Mouse (Mus musculus): ENCODE measurements around the gene Ppp6r2. TPM values are rescaled to one million over a fixed set of nuclear protein-coding genes. Genes with fewer than 3 reads are reported as not detected.

The Ppp6r2 gene
- polyA plus RNA-seq, 2 experiments from 2014 or later, result 20.8 to 25.1 TPM

DNA sequence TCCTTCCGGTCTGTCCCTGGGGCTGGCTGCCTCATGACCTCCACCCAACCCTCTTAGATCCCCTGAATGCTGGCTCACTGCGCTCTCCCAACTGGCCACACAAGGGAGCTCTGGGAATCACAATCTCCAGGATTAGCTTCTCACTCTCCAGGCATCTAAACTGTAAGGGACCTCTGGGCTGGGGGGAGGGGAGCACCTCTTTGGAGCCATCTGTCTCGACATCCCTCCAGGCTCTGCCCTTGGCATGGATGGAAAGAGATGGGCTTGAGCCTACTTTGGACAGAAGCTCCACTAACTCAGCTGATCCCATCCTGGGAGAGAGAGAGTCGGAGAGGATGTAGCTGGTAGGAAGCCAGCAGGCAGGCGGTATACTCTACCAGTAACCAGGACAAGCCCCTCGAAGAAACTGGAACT, 29.0 kb upstream of the Ppp6r2 start:
- no peak for ATAC-seq

DNA sequence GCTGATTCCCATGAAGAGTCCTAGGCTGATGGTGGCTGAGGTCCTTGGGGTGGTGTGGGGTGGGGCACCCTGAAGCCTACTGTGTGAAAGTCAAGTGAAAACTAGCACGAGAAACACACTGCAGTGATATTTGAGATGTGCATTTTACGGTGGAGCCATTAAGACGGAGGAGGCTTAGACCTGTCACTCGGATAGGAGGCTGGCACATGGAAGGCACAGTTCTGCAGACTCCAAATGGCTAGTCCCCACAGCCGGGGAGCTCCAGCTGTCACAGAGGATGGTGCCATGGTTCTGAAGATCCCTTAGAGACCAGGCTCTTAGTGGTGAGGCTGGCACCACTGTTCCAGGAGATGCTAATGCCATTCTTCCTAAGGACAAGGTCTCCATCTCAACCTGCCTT, 28.5 kb upstream of the Ppp6r2 start:
- ATAC-seq, result no peak

DNA sequence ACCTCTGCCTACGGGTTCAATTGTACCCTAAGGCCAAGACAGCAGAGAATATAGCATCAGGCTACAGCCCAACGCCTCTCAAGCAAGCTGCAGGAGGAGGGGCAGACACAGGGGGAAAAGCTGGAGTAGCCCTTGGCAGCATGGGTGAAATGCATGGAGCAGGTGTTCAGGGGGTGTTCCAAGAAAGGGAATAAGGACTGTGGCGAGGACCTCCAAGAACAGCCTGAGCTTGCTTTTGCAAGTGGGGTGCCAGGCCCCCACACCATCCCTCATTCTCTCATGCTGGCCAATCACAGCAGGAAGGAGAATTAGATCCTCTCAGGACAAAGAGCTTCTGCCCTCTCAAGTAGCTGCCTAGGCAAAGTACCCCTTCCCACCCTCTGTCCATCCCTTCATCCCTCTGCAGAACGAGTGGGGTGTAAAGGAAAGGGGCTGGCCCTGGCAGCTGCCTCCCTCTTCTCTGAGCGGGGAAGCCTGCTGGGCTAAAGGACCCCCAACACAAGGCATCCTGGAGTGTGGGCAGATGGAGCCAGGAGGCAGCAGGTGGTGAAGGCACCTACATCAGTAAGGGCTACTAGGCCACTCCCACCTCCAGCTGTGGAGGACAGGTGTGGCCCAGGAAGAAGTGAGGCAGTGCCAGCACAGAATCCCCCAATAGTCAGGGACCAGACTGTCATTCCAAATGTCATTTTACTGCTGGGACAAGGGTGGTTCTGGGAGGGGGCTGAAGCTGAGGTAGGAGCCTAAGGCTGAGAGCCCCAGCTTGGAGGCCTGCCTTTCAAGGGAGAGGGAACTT, 27.0 kb upstream of the Ppp6r2 start:
- no peak for ATAC-seq

DNA sequence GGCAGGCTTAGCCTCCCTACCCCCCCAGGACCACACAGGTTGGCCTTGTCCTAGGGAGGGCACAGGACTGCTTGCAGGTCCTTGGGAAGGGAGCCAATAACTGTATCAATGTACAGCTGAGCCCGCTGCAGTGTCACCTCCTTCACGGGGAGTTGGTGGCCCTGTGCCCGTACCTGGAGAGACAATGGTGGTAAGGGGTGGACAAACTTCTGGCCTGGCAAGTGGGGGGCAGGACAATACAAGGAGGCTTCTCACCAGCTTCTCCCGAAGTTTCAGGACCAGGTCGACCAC, 26.5 kb upstream of the Ppp6r2 start:
- ATAC-seq, result no peak

DNA sequence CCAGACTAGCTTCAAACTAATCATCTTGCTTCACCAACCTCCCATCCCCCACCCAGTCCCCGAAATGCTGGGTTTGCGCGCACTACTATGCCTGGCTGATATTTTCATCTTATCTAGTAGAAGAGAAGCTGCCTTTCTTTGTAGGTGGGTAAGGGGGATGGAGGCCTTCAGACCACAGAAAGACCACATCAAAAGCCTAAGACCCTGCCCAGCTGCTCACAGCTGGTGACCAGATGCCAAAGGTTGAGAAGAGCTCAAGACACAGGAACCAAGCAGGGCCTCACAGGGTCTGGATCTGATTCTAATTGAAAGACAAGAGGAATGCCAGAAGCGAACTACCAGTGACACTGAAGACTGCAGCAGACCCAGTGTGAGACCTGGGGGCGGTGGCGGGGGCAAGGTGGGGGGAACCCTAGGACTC, 16.1 kb upstream of the Ppp6r2 start:
- no peak for ATAC-seq

DNA sequence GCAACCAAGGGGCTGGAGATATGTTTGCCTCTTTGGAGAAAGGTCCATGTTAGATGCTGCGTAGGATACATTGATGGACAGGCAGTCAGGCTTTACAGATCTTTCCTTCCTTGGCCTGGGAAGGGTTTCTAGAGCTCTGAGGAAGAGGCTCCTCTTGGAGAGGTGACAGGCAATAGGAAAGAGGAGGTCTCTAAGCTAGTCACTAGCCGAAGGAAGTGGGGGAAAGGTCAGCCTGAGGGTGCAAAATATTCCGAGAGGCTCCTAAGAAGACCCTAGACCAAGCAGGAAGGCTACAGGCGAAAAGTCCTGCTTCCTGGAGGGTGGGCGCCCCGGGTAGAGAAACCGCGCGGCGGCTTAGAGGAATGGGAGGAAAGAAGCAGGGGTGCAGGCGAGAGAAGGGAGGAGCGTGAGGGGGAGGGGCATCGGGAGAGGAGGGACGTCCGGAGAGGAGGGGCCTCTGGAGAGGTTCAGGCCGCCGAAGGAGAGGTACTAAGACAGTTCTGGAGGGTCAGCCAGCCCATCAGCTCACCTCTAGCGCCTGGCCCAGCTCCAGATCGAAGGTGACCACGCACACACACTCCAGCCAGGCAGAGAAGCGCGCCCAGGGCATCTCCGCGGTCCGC, 15.6 kb upstream of the Ppp6r2 start:
- ATAC-seq, result peak; percentile 76

DNA sequence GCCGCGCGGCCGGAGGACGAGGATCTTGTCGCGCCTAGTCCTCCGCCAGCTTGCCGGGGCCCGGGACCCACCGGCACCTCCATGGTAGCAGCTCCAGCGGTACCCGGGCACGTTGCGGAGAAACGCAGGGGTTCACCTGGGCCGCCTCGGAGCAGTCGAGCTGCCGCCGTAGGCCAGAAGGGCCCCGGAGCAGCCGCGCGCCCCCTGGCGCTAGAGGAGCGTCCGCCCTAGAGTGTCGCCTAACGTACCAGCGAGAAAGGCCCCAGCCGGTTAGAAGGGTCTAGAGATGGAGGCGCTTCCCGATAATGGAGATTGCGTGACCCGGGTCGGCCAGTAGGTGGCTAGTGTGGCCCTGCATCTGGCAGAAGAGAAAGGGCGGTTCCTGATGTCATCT, 15.0 kb upstream of the Ppp6r2 start, which contains the start of gene Dennd6b:
Gene Dennd6b (minus strand): TSS at position 184 of the 394 bp plus-strand sequence.
- peak; percentile 96 for ATAC-seq

DNA sequence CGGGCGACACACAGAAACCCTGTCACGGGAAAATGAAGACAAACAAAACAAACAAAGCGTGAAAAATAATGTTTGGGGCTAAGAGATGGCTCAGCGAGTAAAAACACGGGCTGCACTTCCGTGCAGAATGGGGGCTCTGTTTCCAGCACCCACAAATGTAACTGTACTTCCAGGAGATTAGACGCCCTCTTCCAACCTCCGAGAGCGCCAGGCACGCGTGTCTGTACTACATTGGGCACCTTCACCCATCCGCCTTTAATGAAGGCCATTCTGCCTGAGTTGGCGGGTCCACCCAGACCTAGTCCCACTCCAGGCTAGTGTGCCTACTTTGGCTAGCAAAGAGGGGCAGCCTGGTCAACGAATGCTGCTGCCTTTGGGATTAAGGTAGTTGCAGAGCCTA, 14.3 kb upstream of the Ppp6r2 start:
- ATAC-seq, result no peak

DNA sequence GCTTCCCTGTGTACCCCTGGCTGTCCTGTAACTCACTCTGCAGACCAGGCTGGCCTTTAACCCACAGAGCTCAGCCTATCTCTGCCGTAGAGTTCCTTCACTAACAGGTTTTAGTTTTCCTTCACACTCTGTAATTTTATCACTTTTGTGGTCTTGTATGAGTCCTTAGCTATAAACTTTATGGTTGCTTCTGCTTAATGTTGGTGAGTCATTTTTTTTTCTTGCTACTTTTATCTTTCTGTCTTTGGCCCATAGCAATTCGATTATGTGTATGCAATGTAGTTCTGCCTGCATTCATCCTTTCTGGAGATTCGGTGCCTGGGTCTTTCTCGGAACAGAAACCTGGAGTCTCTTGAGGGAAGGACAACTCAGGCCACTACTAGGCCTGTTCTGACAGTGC, 3.9 kb upstream of the Ppp6r2 start:
- no peak for ATAC-seq

DNA sequence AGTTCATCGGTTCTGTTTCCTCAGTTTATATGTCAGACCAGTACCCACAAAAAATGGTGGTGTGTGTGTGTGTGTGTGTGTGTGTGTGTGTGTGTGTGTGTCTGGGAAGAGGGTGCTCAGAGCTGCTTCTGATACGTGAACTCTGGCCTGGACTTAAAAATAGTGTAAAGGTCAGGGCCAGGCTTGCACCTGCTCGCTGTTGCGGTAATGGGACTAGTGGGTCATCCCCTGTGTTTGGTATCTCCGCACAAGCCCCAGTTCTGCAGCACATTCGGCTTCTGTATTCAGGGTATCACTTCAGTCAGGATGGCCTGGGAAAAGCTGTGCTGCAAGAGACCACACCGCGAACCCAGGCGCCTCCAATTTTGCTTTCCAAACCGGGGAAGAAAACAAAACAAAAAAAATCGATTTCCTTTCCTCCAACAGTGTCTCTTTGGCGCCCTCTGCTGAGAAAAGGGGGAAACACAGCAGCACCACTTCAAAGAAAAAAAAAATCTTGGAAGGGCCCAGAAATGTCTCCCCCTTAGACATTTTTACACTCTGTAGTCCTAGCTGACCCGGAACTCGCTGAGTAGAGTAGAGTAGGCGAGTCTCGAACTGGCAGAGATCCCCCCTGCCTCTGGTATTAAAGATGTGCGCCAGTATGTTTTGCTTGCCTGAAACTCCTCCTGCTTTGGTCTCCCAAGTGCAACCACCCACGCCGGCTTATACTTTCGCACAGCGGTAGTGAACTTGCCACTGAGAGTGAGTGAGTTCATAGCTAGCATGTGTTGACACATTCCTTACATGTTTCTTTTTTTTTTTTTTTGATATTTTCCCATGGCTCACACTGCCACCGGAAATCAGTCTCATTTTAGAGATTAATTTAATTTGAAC, 1.2 kb upstream of the Ppp6r2 start:
- peak; percentile 46 for ATAC-seq

DNA sequence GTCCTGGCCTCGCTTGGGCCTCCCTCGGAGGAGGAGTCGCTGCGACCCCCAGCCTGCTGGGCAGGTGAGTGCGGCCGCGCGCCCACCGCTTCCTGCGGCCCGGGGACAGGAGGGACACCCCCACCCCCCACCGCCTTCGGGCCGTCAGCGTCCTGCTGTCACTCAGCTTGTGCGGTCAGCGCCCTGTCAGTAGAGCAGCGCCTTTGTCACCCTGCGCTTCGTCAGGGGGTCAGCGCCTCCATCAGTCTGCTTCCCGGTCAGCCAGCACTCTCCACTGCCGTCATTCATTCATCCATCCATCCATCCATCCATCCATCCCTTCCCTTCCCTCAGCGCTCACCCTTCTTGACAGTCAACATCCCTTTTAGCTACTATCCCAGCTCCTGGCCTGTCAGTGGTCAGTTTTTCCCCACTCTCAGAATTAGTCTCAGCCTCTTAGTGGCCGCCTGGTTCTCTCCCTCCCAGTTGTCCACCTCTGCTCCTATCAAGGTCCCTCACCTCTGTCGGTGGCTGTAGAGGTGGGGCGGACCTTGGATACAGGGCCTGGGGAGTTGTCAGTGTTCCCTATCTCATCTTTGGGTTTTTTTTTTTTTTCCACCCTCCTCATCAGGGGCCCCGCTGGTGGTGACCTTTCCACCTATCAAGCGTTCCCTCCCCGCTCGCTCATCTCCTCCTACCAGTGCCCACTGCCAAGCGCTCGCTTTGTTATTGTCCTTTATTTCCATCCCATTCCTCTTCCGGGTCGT, 536 bp downstream of the Ppp6r2 start:
- ATAC-seq, result no peak

DNA sequence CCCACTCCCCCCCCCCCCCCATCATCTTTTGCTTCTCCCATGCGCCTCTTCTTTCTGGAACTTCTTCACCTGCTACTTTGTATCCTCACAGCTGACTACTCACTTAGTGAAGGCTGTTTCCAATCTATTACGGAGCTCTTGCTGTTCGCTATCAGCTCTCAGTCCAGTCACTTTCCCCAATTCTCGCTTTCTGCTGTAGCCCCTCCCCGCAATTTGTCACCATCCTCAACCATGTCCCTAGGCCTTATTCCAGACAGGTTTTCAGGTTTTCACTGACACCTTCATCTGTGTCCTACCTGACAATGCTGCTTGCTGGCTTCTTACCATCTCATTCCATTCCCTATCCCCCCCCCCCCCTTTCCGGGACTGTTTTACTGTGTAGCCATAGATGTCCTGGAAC, 1.1 kb downstream of the Ppp6r2 start:
- no peak for ATAC-seq

DNA sequence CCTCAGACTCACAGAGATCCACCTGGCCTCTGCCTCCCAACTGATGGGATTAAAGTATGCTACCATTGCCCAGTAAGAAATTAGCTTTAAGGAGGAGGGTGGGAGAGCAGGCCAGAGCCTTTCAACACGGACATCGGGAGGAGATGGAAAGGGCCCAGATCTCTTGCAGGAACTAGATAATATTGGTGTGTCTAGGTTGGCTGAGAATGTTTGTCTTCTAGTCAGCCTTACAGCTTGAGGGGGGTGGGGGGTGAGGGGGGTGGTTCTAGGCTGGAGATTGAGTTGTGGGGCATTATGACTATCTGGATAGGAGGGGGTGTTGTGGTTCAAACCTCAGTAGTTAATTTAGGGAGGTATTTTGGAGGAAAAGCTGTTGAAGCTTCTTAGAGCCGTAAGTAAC, 2.2 kb downstream of the Ppp6r2 start:
- no peak for ATAC-seq

DNA sequence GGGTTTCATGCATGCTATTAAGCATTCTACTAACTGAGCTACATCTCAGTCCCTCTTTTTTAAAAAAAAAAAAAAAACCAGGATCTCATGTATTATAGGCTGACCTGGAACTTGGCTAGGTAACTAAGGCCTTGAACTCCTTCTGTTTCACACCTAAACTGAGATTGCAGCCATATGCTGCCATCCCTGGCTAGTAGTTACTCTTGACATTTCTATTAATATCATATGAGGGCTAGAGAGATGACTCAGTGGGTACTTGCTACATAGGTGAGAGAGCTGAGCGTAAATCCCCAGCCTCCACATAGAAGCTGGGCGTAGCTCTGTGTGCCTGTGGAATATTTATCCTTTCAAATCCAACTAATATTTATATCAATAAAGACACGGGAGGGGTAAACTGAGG, 3.6 kb downstream of the Ppp6r2 start:
- ATAC-seq, result no peak

DNA sequence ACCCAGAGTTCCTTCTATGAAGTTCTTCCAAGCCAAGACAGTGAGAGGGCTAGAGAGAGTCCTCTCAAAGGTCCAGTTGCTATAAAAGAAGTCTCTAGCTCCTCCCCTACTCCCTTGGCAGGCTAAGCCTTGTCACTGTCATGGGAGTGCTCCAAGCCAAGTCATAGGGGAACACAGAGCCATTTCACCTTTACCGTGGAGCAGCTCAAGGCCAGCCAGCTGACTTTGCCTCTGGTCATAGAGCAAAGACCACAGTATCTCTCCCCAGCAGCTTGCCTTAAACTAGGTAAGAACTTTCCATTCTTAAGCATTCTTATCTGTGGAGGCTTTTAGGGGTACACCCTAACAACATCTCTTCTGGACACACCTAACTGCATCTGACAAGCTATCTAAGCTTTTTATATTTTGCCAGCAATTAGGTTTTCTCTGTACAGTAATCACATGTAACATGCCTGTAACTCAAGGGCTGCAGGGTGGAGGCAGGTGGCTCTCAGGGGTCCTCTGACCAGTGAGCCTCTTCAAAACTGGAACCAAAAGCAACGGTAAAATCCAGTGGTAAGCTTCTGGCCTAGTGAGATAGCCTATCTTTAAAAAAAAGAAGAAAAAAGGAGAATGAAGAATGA, 4.4 kb downstream of the Ppp6r2 start:
- no peak for ATAC-seq

DNA sequence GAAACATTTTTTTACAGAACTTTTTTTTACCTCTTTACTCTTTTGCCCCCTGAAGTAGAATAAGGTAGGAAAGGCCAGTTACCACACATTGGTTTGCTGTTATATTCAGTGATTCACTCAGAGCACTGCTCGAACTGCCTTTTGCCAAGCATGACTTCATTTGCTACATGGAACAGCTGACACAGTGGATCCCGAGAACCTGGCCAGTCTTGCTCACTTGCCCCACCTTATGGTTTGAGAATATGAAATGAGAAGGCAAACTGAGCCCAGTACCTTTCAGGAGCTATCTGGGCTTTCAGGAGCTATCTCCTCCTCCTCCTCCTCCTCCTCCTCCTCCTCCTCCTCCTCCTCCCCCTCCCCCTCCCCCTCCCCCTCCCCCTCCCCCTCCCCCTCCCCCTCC, 22.2 kb downstream of the Ppp6r2 start:
- ATAC-seq, result no peak

DNA sequence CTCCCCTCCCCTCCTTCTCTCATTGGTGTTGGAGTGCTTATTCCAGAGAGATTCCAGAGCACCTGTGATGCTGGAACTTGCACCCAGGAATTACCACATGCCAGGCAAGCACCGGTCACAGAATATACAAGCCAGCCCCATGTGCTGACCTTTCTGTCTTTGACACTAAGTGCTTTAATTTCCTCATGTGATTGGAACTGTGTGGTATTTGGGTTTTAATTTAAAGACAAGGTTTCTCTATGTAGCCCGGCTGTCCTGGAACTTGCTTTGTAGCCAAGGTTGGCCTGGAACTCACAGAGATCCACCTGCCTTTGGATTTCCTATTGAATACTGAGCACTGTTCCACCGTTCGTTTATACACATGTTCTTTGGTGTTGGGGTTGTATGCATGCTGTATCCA, 22.7 kb downstream of the Ppp6r2 start:
- ATAC-seq, result no peak

DNA sequence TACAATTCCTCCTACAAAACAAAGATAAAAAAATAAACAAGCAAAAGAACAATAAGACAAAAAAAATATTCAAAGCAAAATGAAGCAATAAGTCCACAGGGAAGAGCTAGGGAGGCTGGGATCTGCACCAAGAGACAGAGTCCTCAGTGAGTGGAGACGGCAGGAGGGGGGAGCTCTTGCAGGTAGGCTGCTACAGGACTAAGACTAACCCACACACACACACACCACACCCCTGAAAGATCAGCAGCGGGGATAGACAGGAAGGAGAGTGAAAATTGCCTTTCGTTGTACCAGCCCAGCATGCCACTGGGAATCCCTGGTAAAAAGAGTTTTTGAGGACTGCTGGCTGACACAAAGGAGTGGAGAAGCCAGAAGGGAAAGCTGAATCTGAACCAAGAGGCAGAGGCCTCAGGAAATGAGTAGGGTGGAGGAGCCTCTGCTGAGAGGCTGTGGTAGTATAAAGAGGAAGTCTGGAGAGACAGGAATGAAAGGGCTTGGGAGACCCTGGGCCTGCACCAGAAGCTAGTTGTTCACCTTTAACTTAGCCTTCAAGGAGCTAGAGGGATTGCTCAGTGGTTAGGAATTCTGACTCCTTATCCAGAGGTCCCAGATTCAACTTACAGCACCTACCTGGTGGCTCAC, 28.5 kb downstream of the Ppp6r2 start:
- ATAC-seq, result no peak

DNA sequence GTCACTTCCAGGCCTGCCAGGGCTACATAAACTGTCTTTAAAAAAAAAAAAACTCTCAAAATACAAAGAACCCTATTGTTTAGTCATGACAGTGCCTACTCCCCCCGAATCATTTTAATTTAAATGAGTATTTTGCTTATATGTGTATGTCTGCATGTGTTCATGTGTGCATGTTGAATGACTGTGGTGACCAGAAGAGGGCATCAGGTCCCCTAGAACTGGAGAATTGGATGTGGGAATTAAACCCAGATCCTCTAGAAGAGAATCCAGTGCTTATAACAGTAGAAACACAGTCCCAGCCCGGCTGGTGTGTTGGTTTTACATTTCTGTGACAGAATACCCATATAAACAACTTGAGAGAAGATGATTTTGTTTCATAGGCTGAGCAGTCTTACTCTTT, 29.7 kb downstream of the Ppp6r2 start:
- ATAC-seq, result no peak

DNA sequence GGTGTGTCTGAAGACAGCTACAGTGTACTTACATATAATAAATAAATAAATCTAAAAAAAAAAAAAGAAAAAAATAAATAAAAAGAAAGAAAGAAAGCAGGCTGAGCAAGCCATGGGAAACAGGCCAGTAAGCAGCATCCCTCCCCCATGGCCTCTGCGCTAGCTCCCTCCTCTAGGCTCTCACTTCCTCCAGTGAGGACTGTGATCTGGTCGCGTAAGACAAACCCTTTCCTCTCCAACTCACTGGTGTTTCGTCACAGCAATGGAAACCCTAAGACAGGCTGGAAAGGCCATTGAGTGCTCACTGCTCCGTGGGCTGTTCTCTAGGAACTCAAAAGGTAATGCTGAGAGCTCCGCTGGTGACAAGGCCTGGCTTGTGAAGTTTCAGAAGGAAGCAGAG, 37.7 kb downstream of the Ppp6r2 start:
- no peak for ATAC-seq

DNA sequence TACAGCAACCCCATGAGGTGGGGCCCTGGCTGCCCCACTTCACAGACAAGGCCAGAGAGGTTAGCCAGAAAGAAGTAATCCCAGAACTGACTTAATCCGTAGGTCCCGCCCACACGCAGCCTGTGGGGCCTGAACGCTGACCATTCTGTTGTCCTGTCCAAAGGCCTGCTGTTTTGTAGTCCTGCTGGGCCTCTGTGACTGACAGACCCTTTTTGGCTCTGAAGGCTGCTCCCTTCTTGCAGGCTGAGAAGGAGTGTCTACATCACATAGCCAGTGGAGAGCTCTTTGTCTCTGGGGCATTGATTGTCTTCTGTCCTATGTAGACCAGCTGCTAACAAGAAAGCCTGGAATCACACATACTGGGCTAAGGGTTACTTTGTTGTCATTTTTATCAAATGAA, 44.0 kb downstream of the Ppp6r2 start:
- ATAC-seq, result no peak

DNA sequence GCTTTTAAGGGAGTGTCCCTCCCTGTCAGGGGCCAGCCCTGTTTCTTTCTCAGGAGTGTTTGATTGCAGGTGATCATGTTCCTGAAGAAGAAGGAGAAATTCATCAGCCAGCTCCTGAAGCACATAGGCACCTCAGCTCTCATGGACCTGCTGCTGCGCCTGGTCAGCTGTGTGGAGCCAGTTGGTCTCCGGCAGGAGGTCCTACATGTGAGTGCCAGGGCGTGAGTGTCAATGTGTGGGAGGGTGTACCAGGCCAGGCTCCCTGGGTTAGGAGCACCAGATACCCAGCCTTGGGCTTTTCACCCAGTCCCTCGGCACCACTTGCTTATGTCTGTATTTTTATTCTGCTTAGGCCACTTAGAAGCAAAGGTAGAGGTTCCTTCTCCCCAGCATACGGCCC, 47.6 kb downstream of the Ppp6r2 start:
- no peak for ATAC-seq
